Mouse (Mus musculus) lung, postnatal 0 days (tissue): ENCODE measurements around the gene Mbnl3.

Experiments used
- CTCF ChIP-seq: IDR thresholded peaks from 2 replicates; pipeline ENCODE4 v1.5.1; 2016; ENCODE audit warnings: antibody characterized with exemption, mild to moderate bottlenecking
- EP300 ChIP-seq: IDR thresholded peaks from 2 replicates; pipeline ENCODE4 v1.6.1; 2016; ENCODE audit warnings: antibody characterized with exemption, mild to moderate bottlenecking, control low read depth

DNA sequence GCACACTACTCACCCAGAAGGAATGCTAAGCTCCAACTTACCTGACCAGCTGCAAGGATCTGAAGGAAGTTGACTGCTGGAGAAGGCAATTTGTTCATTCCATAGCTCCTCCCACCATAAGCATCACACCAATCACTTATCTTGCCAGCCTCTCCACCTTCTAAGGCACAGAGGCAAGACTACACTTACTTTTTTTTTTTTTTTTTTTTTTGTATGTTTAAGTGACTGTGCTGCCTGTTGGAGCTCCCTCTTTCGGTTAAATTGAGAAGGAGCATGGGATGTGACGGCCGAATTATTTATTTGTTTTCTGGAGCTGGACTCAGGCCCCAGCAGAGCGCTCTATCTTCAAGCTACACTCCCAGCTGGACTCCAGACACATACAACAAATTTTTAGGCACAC lies 60.0 kb downstream of the Mbnl3 start:
- TF ChIP-seq CTCF (peak; percentile 58), EP300 (no peak)
